In genomic region chr11:94697140-94697539, GRCm38 (mm10) we compare ENCODE assay signal across 24 mouse cellular contexts. TPM values are rescaled to one million over a fixed set of nuclear protein-coding genes. Genes with fewer than 3 reads are reported as not detected.
DNase-seq lines count a peak whose midpoint lies in the region; ATAC-seq and TF ChIP-seq lines count a peak whose summit lies in the region.
"Had no signal": no experiment of that assay in that cellular context is flagged by ENCODE, and none has a peak within 500 bp of the region (broad histone marks: within the 10 kb centered on the region; RNA-seq: fewer than 3 reads in every experiment).

No protein-coding gene starts in this region.

- no peak overlapping the region for H3K9ac ChIP-seq in hindbrain, postnatal 0 days (replicated peaks; ENCODE audit: low read length)
- H3K9ac ChIP-seq in hindbrain, embryonic 16.5 days (ENCODE audit: low read depth, low read length), result no peak overlapping the region
- H3K9ac ChIP-seq in midbrain, embryonic 11.5 days (ENCODE audit: low read length), result no peak overlapping the region
- H3K9ac ChIP-seq: hindbrain, embryonic 14.5 days; liver, embryonic 12.5 days; neural tube, embryonic 13.5 days had no signal

- DNase-seq in hindbrain, postnatal 0 days (ENCODE audit: low spot score), result no peak
- peak; percentile 75 for DNase-seq in midbrain, embryonic 11.5 days (ENCODE audit: low spot score, missing footprints)
- no peak for DNase-seq in midbrain, embryonic 10.5 days (ENCODE audit: low spot score)
- DNase-seq in T-cell, adult 2 months (ENCODE audit: low spot score), result peak; percentile 35
- peak; percentile 49 for DNase-seq in thymus, postnatal 25 days
- DNase-seq in urinary bladder, postnatal 10 days (ENCODE audit: low spot score), result no peak
- no peak for DNase-seq in left cerebral cortex, postnatal 4 days
- DNase-seq: cerebellum, adult 18-20 months; gastrocnemius, postnatal 25 days; heart, postnatal 14 days; kidney, adult 2 months; kidney, postnatal 25 days had no signal

- no peaks in the 10 kb centered on the region for H3K36me3 ChIP-seq in hindbrain, postnatal 0 days (ENCODE audit: insufficient read depth, low read length)
- H3K36me3 ChIP-seq in hindbrain, embryonic 16.5 days (ENCODE audit: control insufficient read depth, insufficient read depth, low read length), result no peaks in the 10 kb centered on the region
- no peaks in the 10 kb centered on the region for H3K36me3 ChIP-seq in midbrain, embryonic 11.5 days (ENCODE audit: control insufficient read depth, insufficient read depth, low read length)
- H3K36me3 ChIP-seq in midbrain, embryonic 10.5 days, result no peaks in the 10 kb centered on the region
- H3K36me3 ChIP-seq: heart, embryonic 10.5 days; liver, embryonic 12.5 days; neural tube, embryonic 13.5 days had no signal

- H3K4me2 ChIP-seq in hindbrain, postnatal 0 days (ENCODE audit: low read depth, low read length), result no peak overlapping the region
- H3K4me2 ChIP-seq in hindbrain, embryonic 16.5 days (ENCODE audit: low read length), result no peak overlapping the region
- no peak overlapping the region for H3K4me2 ChIP-seq in midbrain, embryonic 11.5 days
- H3K4me2 ChIP-seq: hindbrain, embryonic 14.5 days; liver, embryonic 12.5 days; neural tube, embryonic 13.5 days had no signal

- no peaks in the 10 kb centered on the region for H3K27me3 ChIP-seq in hindbrain, postnatal 0 days (ENCODE audit: insufficient read depth, low read length)
- no peaks in the 10 kb centered on the region for H3K27me3 ChIP-seq in hindbrain, embryonic 16.5 days (replicated peaks; ENCODE audit: control insufficient read depth, insufficient read depth, low read length)
- no peaks in the 10 kb centered on the region for H3K27me3 ChIP-seq in midbrain, embryonic 11.5 days (ENCODE audit: control insufficient read depth, insufficient read depth, low read length)
- H3K27me3 ChIP-seq in midbrain, embryonic 10.5 days (ENCODE audit: low read depth, poor library complexity, severe bottlenecking), result no peaks in the 10 kb centered on the region
- H3K27me3 ChIP-seq: neural tube, embryonic 13.5 days had no signal

- TF ChIP-seq CTCF in hindbrain, postnatal 0 days (IDR thresholded peaks at IDR 0.05; ENCODE audit: low read depth), result peak; percentile 26

- 91% methylated on average over 2 of the region's 2 CpGs for WGBS in hindbrain, postnatal 0 days
- 87% methylated on average over 2 of the region's 2 CpGs for WGBS in hindbrain, embryonic 16.5 days
- 91% methylated on average over 2 of the region's 2 CpGs for WGBS in midbrain, embryonic 11.5 days
- 91% methylated on average over 2 of the region's 2 CpGs for WGBS in midbrain, embryonic 10.5 days

- ATAC-seq in hindbrain, postnatal 0 days, result no peak
- ATAC-seq in hindbrain, embryonic 16.5 days, result no peak
- ATAC-seq in midbrain, embryonic 11.5 days (ENCODE audit: low FRiP score), result no peak
- ATAC-seq: forebrain, embryonic 14.5 days; liver, embryonic 12.5 days had no signal

- no peak overlapping the region for H3K4me3 ChIP-seq in hindbrain, postnatal 0 days (ENCODE audit: low read length)
- no peak overlapping the region for H3K4me3 ChIP-seq in hindbrain, embryonic 16.5 days (ENCODE audit: low read length)
- no peak overlapping the region for H3K4me3 ChIP-seq in midbrain, embryonic 11.5 days (ENCODE audit: low read depth, low read length)
- no peak overlapping the region for H3K4me3 ChIP-seq in midbrain, embryonic 10.5 days
- H3K4me3 ChIP-seq: erythroblast, embryonic 14.5 days; heart, embryonic 10.5 days; liver, embryonic 12.5 days; neural tube, embryonic 13.5 days had no signal

- 0 out of 2 replicates have a peak, but pooled peaks cover 5% of the 10 kb centered on the region for H3K4me1 ChIP-seq in hindbrain, postnatal 0 days (ENCODE audit: insufficient read depth, low read length)
- H3K4me1 ChIP-seq in hindbrain, embryonic 16.5 days (ENCODE audit: control insufficient read depth, insufficient read depth, low read depth, low read length), result peaks cover 3% of the 10 kb centered on the region; the same call in 1 of the 2 replicates
- no peaks in the 10 kb centered on the region for H3K4me1 ChIP-seq in midbrain, embryonic 11.5 days (ENCODE audit: control insufficient read depth, insufficient read depth, low read length)
- H3K4me1 ChIP-seq in midbrain, embryonic 10.5 days, result peaks cover 17% of the 10 kb centered on the region
- H3K4me1 ChIP-seq: liver, embryonic 12.5 days had no signal

- H3K9me3 ChIP-seq in hindbrain, postnatal 0 days (ENCODE audit: low read length), result no peaks in the 10 kb centered on the region
- H3K9me3 ChIP-seq in hindbrain, embryonic 16.5 days (ENCODE audit: control insufficient read depth, low read length), result no peaks in the 10 kb centered on the region
- H3K9me3 ChIP-seq in midbrain, embryonic 11.5 days (ENCODE audit: control insufficient read depth, low read length), result no peaks in the 10 kb centered on the region
- H3K9me3 ChIP-seq in midbrain, embryonic 10.5 days (replicated peaks), result no peaks in the 10 kb centered on the region
- H3K9me3 ChIP-seq: heart, embryonic 10.5 days; liver, embryonic 12.5 days; neural tube, embryonic 13.5 days had no signal

- H3K27ac ChIP-seq in hindbrain, postnatal 0 days, result no peak overlapping the region
- no peak overlapping the region for H3K27ac ChIP-seq in hindbrain, embryonic 16.5 days (ENCODE audit: low read depth, low read length)
- no peak overlapping the region for H3K27ac ChIP-seq in midbrain, embryonic 11.5 days (ENCODE audit: low read depth, low read length)
- H3K27ac ChIP-seq in midbrain, embryonic 10.5 days (replicated peaks), result no peak overlapping the region
- H3K27ac ChIP-seq: heart, embryonic 10.5 days; hindbrain, embryonic 14.5 days; liver, embryonic 12.5 days; neural tube, embryonic 13.5 days had no signal

- intact Hi-C loops in left cerebral cortex, postnatal 4 days (cut with DNase I), result no loop called here

RNA-seq across cellular contexts. Expression of gene Gm11541, which starts 7.2 kb away (rescaled TPM):
- total RNA-seq in hindbrain, postnatal 0 days (2014; rRNA removed), result 0.63 TPM in 1 of 2 replicates, not detected in the other
- polyA plus RNA-seq in hindbrain, postnatal 0 days (2015; fragmentation: Nextera tagmentation; extraction: Ambion mirVana), result 0.39 and 0.42 TPM in 2 replicates
- 0.27 and 0.35 TPM in 2 replicates for polyA plus RNA-seq in hindbrain, embryonic 16.5 days (2015; fragmentation: Nextera tagmentation; extraction: Ambion mirVana)
- not detected in 2 replicates for polyA plus RNA-seq in midbrain, embryonic 11.5 days (2014; fragmentation: Nextera tagmentation; extraction: Ambion mirVana)
- not detected in 2 replicates for polyA plus RNA-seq in midbrain, embryonic 10.5 days (2016; fragmentation: Nextera tagmentation; extraction: Ambion mirVana)
- total RNA-seq in left cerebral cortex, postnatal 4 days (2021), result not detected
- total RNA-seq: adrenal gland, adult 18-20 months; common myeloid progenitor, adult 5-6 weeks; gastrocnemius, postnatal 25 days; heart, postnatal 14 days; layer of hippocampus, postnatal 10 days; left cerebral cortex, postnatal 10 days; megakaryocyte-erythroid progenitor cell, adult 5-6 weeks had no signal
- polyA plus RNA-seq: erythroblast, embryonic 14.5 days; forebrain, embryonic 14.5 days; heart, embryonic 10.5 days; hindbrain, embryonic 14.5 days; kidney, adult 2 months; liver, embryonic 12.5 days had no signal

RNA-seq across cellular contexts. Expression of gene Xylt2, which starts 19.8 kb away (rescaled TPM):
- 44.0 and 53.5 TPM in 2 replicates for total RNA-seq in hindbrain, postnatal 0 days (2014; rRNA removed)
- 13.6 and 14.9 TPM in 2 replicates for polyA plus RNA-seq in hindbrain, postnatal 0 days (2015; fragmentation: Nextera tagmentation; extraction: Ambion mirVana)
- polyA plus RNA-seq in hindbrain, embryonic 16.5 days (2015; fragmentation: Nextera tagmentation; extraction: Ambion mirVana), result 13.0 and 14.4 TPM in 2 replicates
- 8.2 and 12.0 TPM in 2 replicates for polyA plus RNA-seq in midbrain, embryonic 11.5 days (2014; fragmentation: Nextera tagmentation; extraction: Ambion mirVana)
- 13.8 and 14.4 TPM in 2 replicates for polyA plus RNA-seq in midbrain, embryonic 10.5 days (2016; fragmentation: Nextera tagmentation; extraction: Ambion mirVana)
- total RNA-seq in left cerebral cortex, postnatal 4 days (2021), result 10 to 100 TPM; 16.2 to 18.7 TPM

RNA-seq across cellular contexts. Expression of gene Eme1, which starts 43.4 kb away (rescaled TPM):
- total RNA-seq in hindbrain, postnatal 0 days (2014; rRNA removed), result 3.8 TPM in 2 replicates
- 1.9 and 2.4 TPM in 2 replicates for polyA plus RNA-seq in hindbrain, postnatal 0 days (2015; fragmentation: Nextera tagmentation; extraction: Ambion mirVana)
- 3.5 and 4.4 TPM in 2 replicates for polyA plus RNA-seq in hindbrain, embryonic 16.5 days (2015; fragmentation: Nextera tagmentation; extraction: Ambion mirVana)
- polyA plus RNA-seq in midbrain, embryonic 11.5 days (2014; fragmentation: Nextera tagmentation; extraction: Ambion mirVana), result 46.8 and 47.7 TPM in 2 replicates
- polyA plus RNA-seq in midbrain, embryonic 10.5 days (2016; fragmentation: Nextera tagmentation; extraction: Ambion mirVana), result 61.7 and 64.1 TPM in 2 replicates
- total RNA-seq in left cerebral cortex, postnatal 4 days (2021), result 1 to 10 TPM; 1.3 to 1.6 TPM

RNA-seq across cellular contexts. Expression of gene Mrpl27, which starts 43.6 kb away (rescaled TPM):
- 36.3 and 61.2 TPM in 2 replicates for total RNA-seq in hindbrain, postnatal 0 days (2014; rRNA removed)
- 178 and 182 TPM in 2 replicates for polyA plus RNA-seq in hindbrain, postnatal 0 days (2015; fragmentation: Nextera tagmentation; extraction: Ambion mirVana)
- 141 and 157 TPM in 2 replicates for polyA plus RNA-seq in hindbrain, embryonic 16.5 days (2015; fragmentation: Nextera tagmentation; extraction: Ambion mirVana)
- polyA plus RNA-seq in midbrain, embryonic 11.5 days (2014; fragmentation: Nextera tagmentation; extraction: Ambion mirVana), result 125 and 129 TPM in 2 replicates
- 143 and 145 TPM in 2 replicates for polyA plus RNA-seq in midbrain, embryonic 10.5 days (2016; fragmentation: Nextera tagmentation; extraction: Ambion mirVana)
- total RNA-seq in left cerebral cortex, postnatal 4 days (2021), result 10 to 100 TPM; 52.5 to 52.6 TPM

RNA-seq across cellular contexts. Expression of gene Cdc34b, which starts 44.4 kb away (rescaled TPM):
- 0.18 and 1.2 TPM in 2 replicates for total RNA-seq in hindbrain, postnatal 0 days (2014; rRNA removed)
- polyA plus RNA-seq in hindbrain, postnatal 0 days (2015; fragmentation: Nextera tagmentation; extraction: Ambion mirVana), result 0.30 TPM in 1 of 2 replicates, not detected in the other
- 0.26 TPM in 1 of 2 replicates, not detected in the other for polyA plus RNA-seq in hindbrain, embryonic 16.5 days (2015; fragmentation: Nextera tagmentation; extraction: Ambion mirVana)
- 0.22 TPM in 1 of 2 replicates, not detected in the other for polyA plus RNA-seq in midbrain, embryonic 11.5 days (2014; fragmentation: Nextera tagmentation; extraction: Ambion mirVana)
- polyA plus RNA-seq in midbrain, embryonic 10.5 days (2016; fragmentation: Nextera tagmentation; extraction: Ambion mirVana), result 0.20 and 0.32 TPM in 2 replicates
- not detected for total RNA-seq in left cerebral cortex, postnatal 4 days (2021)
- total RNA-seq: megakaryocyte-erythroid progenitor cell, adult 5-6 weeks had no signal
- polyA plus RNA-seq: forebrain, embryonic 14.5 days; heart, embryonic 10.5 days; hindbrain, embryonic 14.5 days; liver, embryonic 12.5 days; neural tube, embryonic 13.5 days had no signal

Comparison
In these comparisons a context has a peak if more than half of its experiments do, and no peak if none do; other contexts are left out.
1. DNase-seq: peak in midbrain, embryonic 11.5 days (single experiment), T-cell, adult 2 months (single experiment) and thymus, postnatal 25 days (single experiment); none in hindbrain, postnatal 0 days (single experiment), midbrain, embryonic 10.5 days (single experiment), urinary bladder, postnatal 10 days (single experiment) and left cerebral cortex, postnatal 4 days (single experiment).